Mouse (Mus musculus): Measurements from ENCODE around the gene Bcl2l2.

The Bcl2l2 gene

DNA sequence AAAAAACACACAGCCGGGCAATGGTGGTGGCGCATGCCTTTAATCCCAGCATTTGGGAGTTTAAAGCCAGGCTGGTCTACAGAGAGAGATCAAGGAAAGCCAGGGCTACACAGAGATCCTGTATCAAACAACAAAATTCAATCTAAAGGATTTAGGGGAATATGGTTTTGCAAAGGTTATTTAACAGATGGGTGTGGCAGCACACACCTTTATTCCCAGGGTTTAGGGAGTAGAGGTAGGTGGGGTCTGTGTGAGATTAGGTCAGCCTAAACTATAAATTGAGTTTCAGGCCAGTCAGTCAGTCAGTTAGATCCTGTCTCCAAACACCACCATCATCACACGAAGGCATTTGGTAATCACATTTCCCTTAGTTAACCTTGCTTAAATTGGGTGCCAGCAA is 9.0 kb downstream of the Bcl2l2 start, which contains the start of gene Pabpn1:
Gene Pabpn1 (plus strand): TSS at position 301 of the 400 bp plus-strand sequence.
- no peak for DNase-seq (ENCODE audit: extremely low read depth, insufficient read length, low spot score)

- DNase-seq (ENCODE audit: extremely low read depth, insufficient read length, low spot score): peak; percentile 93
These were observed 10.5 kb downstream of the Bcl2l2 start for GRCm38 (mm10) chr14:54893651-54894181.

DNA sequence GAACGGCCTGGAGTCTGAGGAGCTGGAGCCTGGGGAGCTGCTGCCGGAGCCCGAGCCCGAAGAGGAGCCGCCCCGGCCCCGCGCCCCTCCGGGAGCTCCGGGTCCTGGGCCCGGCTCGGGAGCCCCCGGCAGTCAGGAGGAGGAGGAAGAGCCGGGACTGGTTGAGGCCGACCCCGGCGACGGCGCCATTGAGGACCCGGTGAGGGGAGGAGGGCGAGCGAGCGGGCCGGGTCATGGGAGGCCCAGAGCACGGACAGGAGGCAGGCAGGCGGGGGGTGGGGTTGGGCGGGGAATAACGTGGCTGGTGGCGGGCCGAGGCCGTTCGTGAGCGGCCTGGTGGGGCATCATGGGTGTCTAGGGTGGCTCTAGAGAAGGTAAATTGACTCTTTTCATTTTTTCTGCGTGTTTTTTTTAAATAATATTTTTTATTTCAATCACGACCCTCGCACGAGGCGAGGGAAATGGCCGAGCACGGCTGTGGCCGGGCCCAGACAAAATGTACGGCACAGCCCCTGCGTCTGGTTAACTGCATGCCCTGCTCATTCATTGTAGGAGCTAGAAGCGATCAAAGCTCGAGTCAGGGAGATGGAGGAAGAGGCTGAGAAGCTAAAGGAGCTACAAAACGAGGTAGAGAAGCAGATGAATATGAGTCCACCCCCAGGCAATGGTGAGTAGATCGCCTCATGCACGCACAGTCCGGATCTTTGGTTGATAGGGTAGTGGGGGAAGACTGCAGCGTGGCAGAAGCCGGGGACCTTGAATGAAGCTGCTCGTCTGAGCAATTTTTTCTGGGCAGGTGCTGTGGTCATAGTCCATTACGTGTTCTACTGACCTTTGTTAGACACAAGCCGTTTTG is 11.3 kb downstream of the Bcl2l2 start:
- peak; percentile 66 for DNase-seq (ENCODE audit: extremely low read depth, insufficient read length, low spot score)

GRCm38 (mm10) chr14:54897445-54897844 is 14.3 kb downstream of the Bcl2l2 start:
- no peak for DNase-seq (ENCODE audit: extremely low read depth, insufficient read length, low spot score)

DNA sequence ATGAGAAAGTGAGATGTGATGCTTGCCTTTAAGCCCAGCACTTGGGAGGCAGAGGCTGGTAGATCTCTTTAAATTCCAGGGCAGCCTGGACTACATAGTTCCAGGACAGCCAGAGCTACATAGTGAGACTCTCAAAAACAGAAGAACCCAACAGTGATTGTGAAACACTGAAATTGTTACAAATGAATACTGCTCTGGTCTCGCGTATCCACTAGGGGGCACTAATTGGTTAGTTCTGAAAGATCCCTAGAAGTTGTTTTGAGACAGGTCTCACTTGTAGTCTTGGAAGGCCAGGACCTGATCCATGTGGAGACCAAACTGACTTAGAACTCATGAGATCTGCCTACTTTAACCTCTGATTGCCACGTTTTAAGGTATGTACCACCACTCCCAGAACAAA is 17.2 kb downstream of the Bcl2l2 start:
- DNase-seq (ENCODE audit: extremely low read depth, insufficient read length, low spot score): no peak

DNA sequence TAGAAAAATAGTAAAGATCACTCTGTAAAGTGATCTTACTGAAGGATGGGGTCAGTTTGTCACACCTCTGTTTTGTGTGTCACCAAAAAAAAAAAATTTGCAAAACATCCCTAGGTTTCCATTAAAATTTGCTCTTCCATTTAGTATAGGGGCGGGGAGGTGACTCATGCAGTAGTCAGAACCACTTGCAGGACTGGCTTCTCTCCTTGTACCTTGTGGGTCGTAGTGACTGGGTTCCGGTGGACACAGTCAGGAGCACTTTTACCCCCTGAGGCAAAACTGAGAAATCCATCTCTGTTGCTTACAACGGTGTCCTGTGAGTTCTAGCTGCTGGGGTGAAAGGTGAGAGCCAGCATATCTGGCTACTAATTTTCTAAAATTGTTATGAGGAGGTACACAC is 20.5 kb downstream of the Bcl2l2 start:
- peak; percentile 38 for DNase-seq (ENCODE audit: extremely low read depth, insufficient read length, low spot score)

- DNase-seq (ENCODE audit: extremely low read depth, insufficient read length, low spot score): no peak
These were observed 25.5 kb downstream of the Bcl2l2 start for GRCm38 (mm10) chr14:54908682-54909081.

DNA sequence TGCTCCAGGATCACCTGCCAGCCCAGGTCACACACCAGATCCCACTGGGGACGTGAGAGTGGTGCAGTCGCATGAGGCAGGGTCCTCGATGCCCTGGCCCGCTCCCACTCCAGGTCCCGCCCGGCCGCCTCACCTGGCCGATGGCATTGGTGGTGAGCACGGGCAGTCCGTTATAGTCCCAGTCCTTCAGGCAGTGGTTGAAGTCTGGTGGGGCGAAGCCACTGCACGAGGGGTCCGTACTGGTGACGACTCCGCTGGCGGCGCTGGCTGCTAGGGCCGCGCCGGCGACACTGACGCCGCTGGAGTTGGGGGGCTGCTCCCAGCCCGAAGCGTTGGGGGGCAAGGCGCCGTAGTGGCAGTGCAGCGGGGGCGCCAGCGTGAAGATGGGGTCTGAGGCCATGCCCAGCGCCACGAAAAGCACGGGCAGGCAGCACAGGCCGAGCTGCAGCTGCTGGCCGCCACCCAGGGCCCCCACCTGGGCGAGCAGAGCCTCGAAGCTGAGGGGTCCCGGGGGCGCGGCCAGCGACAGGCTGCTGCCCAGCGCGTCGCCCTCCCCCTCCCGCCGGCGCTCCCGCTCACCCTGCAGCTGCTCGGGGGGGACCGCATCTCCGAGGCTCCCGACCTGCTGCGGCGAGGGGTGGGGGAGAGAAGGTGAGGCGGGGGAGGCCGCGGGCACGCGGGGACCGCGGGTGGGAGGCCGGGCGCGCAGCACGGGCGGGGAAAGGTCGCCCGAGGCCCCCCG is 29.1 kb downstream of the Bcl2l2 start:
- DNase-seq (ENCODE audit: extremely low read depth, insufficient read length, low spot score): no peak

DNA sequence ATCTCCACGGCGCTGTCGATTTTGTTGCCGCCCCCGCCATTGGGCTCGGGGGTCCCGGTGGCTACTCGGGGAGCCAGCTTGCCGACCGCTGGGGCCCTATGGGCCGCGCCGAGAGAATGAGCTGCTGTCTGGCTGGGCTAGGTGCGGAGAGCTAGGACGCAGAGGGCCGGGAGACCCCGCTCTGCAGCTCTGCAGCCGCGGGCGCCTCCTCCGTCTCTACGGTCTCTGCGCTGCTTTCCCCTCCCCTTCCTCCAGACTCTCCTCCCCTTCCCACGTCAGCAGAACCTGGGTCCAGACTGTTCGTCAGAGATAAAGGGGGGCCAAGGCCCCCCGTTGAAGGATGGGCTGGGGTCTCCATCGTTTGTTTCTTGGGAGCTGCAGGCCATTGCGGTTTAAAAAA is 29.7 kb downstream of the Bcl2l2 start, which contains the start of gene Slc22a17:
Gene Slc22a17 (minus strand): TSS at position 247 of the 400 bp plus-strand sequence.
- no peak for DNase-seq (ENCODE audit: extremely low read depth, insufficient read length, low spot score)

DNA sequence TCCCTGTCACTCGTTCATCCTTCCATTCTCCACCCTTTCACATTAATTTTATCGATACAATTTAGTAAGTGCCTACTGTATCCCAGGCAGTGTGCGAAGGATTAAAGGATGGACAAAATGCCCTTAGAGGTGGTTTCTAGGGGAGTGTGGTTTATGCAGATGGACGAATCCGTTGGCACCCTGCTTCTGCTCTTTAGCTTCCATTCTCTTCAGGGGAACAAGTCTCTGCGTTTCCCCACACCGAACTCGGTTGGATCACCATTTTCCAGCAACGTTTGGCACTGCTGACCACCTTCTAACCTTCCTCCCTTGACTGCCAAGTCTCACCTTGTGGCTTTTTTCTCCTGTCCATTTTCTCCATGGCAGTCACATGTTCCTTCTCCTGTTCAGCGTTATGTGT is 30.2 kb downstream of the Bcl2l2 start:
- DNase-seq (ENCODE audit: extremely low read depth, insufficient read length, low spot score): no peak

DNA sequence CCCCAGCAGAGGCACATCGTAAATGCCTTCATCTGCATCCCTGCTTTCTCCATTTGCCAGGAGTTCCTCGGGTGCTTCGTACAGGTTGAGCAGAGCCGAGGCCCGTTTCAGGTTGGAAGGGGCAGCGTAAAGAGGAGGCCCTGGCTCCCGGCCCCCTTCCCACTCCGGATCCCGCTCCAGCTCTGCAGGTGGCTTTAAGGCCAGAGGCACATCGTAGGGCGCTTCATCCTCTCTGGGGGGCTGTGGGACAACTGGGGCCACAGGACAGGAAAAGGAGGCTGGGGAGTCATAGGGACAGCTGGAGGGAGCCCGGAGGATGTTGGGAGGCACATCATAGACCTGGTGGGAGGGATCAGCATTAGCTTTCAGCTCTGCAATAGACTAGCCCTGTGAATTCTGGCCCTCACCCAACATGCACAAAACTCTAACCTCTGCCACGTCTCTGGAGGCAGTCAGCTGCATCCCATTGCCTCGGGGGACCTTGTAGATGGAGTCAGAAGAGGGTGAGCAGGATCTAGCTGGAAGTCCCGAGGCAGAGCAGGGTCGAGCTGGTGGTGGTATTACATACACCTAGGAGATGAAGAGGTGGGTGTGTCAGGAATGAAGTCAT is 37.0 kb downstream of the Bcl2l2 start:
- DNase-seq (ENCODE audit: extremely low read depth, insufficient read length, low spot score): no peak

- DNase-seq (ENCODE audit: extremely low read depth, insufficient read length, low spot score): peak; percentile 45
These were observed 41.6 kb downstream of the Bcl2l2 start for GRCm38 (mm10) chr14:54924641-54925348.

DNA sequence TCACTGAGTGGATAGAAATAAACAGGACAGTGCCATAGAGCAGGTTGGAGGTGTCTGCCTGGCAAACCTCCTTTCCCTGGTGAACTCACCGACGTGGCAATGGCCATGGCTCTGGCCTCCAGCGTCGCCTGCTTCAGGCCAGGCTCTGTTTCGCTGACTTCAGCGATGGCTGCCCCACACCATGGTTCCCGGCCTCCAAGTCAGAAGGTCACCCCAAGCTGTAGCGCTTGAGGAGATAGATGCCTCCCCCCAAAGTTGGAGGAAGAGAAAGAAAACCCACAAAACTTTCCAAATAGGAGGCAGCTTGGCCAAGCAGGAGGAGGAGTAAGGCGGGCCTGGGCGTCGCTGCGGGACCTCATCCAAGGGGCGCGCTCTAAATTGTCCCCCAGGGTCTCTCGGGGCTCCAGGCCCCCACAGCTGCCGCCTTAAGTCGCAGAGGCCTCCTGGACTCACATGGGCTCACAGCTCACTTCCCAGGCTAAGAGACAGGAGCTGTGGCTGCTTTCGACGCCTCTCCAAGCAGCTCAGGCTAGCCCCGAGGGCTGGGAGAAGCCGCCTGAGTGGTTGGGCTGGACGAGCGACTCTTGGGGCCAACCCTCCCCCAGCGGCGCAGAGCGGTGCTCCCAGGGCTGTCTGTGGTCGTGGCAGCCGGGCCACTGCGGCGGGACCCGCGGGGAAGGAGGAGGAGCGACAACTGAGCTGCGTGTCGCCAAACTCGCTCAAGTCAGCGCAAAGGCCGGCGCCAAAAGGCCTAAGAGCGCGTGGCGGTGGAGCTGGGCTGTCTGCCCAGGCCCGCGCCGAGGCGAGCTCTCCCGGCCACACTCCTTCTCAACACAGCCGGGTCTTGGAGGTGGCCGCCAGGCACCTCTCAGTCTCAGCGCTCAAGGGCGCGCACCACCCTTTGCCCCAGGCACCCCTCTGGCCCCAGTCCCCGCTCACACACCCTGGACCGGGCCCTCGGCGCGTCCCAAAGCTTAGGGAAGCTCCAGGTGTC is 42.5 kb downstream of the Bcl2l2 start, which contains the start of gene Efs:
Gene Efs (minus strand): TSS at position 778 of the 994 bp plus-strand sequence.
- no peak for DNase-seq (ENCODE audit: extremely low read depth, insufficient read length, low spot score)

- no peak for DNase-seq (ENCODE audit: extremely low read depth, insufficient read length, low spot score)
These were observed 43.4 kb downstream of the Bcl2l2 start for GRCm38 (mm10) chr14:54926401-54927158.

GRCm38 (mm10) chr14:54927296-54927695 is 44.1 kb downstream of the Bcl2l2 start:
- no peak for DNase-seq (ENCODE audit: extremely low read depth, insufficient read length, low spot score)

DNA sequence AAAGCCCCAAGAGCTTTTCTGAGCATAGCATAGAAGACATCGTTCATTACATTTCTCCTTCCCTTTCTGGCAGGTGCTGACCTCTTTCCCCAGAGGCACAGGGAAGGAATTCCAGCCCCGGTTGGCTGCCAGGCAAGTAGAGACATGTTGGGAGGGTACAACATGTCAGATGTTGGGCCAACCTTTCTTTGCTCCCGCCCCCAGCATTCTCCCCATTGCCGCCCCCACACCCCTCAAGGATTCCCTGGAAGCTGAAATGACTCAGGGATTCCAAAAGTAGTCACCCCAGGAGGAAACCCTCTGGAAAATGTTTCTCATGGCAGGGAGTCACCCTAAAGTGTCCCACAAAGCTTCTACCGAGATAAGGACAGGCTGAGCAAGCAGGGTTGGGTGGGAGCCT is 46.6 kb downstream of the Bcl2l2 start:
- no peak for DNase-seq (ENCODE audit: extremely low read depth, insufficient read length, low spot score)

GRCm38 (mm10) chr14:54930431-54930830 is 47.3 kb downstream of the Bcl2l2 start:
- no peak for DNase-seq (ENCODE audit: extremely low read depth, insufficient read length, low spot score)

DNA sequence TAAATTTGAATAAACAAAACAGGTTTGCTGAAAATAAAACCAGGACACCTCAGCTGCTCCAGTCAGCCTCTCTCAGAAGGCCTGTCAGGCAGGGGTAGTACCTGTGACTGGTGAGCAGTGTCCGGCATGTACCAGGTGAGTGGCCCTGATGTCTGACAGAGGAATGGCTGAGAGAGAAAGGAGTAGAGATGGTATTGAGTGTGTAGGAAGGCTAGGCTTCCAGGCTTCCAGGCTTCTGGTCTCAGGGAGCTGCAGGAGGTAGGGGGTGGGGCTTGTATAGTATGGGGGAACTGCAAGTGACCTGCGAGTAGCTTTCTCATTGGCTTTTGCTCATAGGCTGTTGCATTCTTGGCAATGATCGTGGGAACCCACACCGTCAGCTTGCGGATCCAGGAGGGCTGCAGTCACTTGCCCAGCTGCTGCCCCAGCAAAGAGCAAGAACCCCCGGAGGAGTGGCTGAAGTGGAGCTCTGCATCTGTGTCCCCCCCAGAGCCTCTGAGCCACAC is 49.5 kb downstream of the Bcl2l2 start, which contains the start of gene Il25:
Gene Il25 (plus strand): TSS at position 51 of the 506 bp plus-strand sequence.
- DNase-seq (ENCODE audit: extremely low read depth, insufficient read length, low spot score): no peak

Measured in 3134 (cell line).